Mouse (Mus musculus): ENCODE measurements around the gene Eps8.

- TF ChIP-seq CTCF (IDR thresholded peaks at IDR 0.05 in 2 of 3, conservative IDR thresholded peaks at IDR 0.05 in 1 of 3; ENCODE audit: control insufficient read depth in 1 of 3, insufficient read depth in 1 of 3, low read depth in 2 of 3, low read length in 3 of 3, poor library complexity in 1 of 3, severe bottlenecking in 1 of 3) (no peak), MEF2A (IDR thresholded peaks at IDR 0.05; ENCODE audit: extremely low read depth, insufficient replicate concordance, low read depth, low read length, poor library complexity, severe bottlenecking) (no peak), CHD1 (IDR thresholded peaks at IDR 0.05; ENCODE audit: low read depth, low read length) (no peak), CHD2 (IDR thresholded peaks at IDR 0.05; ENCODE audit: low read length) (no peak), EP300 (IDR thresholded peaks at IDR 0.05; ENCODE audit: low read depth in 1 of 2, low read length in 2 of 2) (no peak), RAD21 (IDR thresholded peaks at IDR 0.05; ENCODE audit: low read depth, low read length) (no peak), HCFC1 (IDR thresholded peaks at IDR 0.05; ENCODE audit: low read depth, low read length) (no peak), MAX (IDR thresholded peaks at IDR 0.05; ENCODE audit: low read length) (no peak), RCOR1 (IDR thresholded peaks at IDR 0.05; ENCODE audit: low read depth, low read length) (no peak), POLR2AphosphoS5 (IDR thresholded peaks at IDR 0.05; ENCODE audit: borderline replicate concordance, low read depth, low read length) (no peak), TCF12 (IDR thresholded peaks at IDR 0.05; ENCODE audit: low read depth, low read length) (no peak), ZC3H11A (IDR thresholded peaks at IDR 0.05; ENCODE audit: low read depth, low read length) (no peak)
These were observed 216.6 kb downstream of the Eps8 start for GRCm38 (mm10) chr6:137437902-137438580.
